Comparison of ENCODE assay signal across 17 mouse cellular contexts in genomic region chr15:98942081-98942480, GRCm38 (mm10). TPM values are rescaled to one million over a fixed set of nuclear protein-coding genes. Genes with fewer than 3 reads are reported as not detected.
"Had no signal": no experiment of that assay in that cellular context is flagged by ENCODE, and none has a peak within 500 bp of the region (broad histone marks: within the 10 kb centered on the region; RNA-seq: fewer than 3 reads in every experiment).

No protein-coding gene starts in this region.

- DNase-seq: lung, postnatal 14 days; right cerebral cortex, postnatal 14 days; thymus, adult 2 months; thymus, postnatal 25 days had no signal

- H3K4me2 ChIP-seq: kidney, embryonic 15.5 days; liver, embryonic 11.5 days; liver, embryonic 15.5 days; lung, embryonic 15.5 days; stomach, embryonic 15.5 days had no signal

- H3K9me3 ChIP-seq: kidney, embryonic 15.5 days; limb, embryonic 10.5 days; liver, embryonic 15.5 days; lung, embryonic 15.5 days; stomach, embryonic 15.5 days had no signal

- H3K4me1 ChIP-seq: kidney, embryonic 15.5 days; limb, embryonic 10.5 days; lung, embryonic 15.5 days; stomach, embryonic 15.5 days had no signal

- H3K4me3 ChIP-seq: kidney, embryonic 15.5 days; left cerebral cortex, adult 2 months; limb, embryonic 10.5 days; liver, embryonic 15.5 days; lung, embryonic 15.5 days; megakaryocyte, embryonic 14.5 days; stomach, embryonic 15.5 days had no signal

- H3K27me3 ChIP-seq: kidney, embryonic 15.5 days; liver, embryonic 15.5 days; lung, embryonic 15.5 days; megakaryocyte, embryonic 14.5 days; stomach, embryonic 15.5 days had no signal

- H3K9ac ChIP-seq: kidney, embryonic 15.5 days; liver, embryonic 15.5 days; lung, embryonic 15.5 days; stomach, embryonic 15.5 days had no signal

- H3K36me3 ChIP-seq: kidney, embryonic 15.5 days; limb, embryonic 10.5 days; liver, embryonic 15.5 days; lung, embryonic 15.5 days; stomach, embryonic 15.5 days had no signal

- ATAC-seq: midbrain, embryonic 16.5 days had no signal

- H3K27ac ChIP-seq: kidney, embryonic 15.5 days; left cerebral cortex, adult 2 months; limb, embryonic 10.5 days; liver, embryonic 15.5 days; lung, embryonic 15.5 days; macrophage; stomach, embryonic 15.5 days had no signal

RNA-seq across cellular contexts. Expression of gene Gm49450, which starts 11.3 kb away (rescaled TPM):
- total RNA-seq: layer of hippocampus, postnatal 25 days; left cerebral cortex, adult 2 months; left cerebral cortex, postnatal 14 days had no signal
- polyA plus RNA-seq: kidney, embryonic 15.5 days; limb, embryonic 10.5 days; liver, embryonic 11.5 days; liver, embryonic 15.5 days; lung, embryonic 15.5 days; midbrain, embryonic 16.5 days; neural tube, embryonic 14.5 days; stomach, embryonic 15.5 days had no signal

RNA-seq across cellular contexts. Expression of gene Dhh, which starts 43.7 kb away (rescaled TPM):
- polyA plus RNA-seq: macrophage had no signal
